Mouse (Mus musculus): ENCODE results near the gene Smpd4.

The Smpd4 gene

GRCm38 (mm10) chr16:17652607-17653006 lies 33.5 kb downstream of the Smpd4 start:
- 0 out of 2 replicates have a peak, but pooled peaks cover 4% of the 10 kb centered on the region for H3K27me3 ChIP-seq (ENCODE audit: insufficient read depth, low read length)
- TF ChIP-seq CTCF (conservative IDR thresholded peaks at IDR 0.05; ENCODE audit: low read length): no peak
- no peak for TF ChIP-seq NANOG (IDR thresholded peaks at IDR 0.05; ENCODE audit: borderline replicate concordance, low read length)
- TF ChIP-seq POU5F1 (IDR thresholded peaks at IDR 0.05; ENCODE audit: borderline replicate concordance, low read length): no peak
- H3K9me3 ChIP-seq (ENCODE audit: low read length): no peaks in the 10 kb centered on the region
- no peak overlapping the region for H3K4me3 ChIP-seq (replicated peaks; ENCODE audit: low read length)
- peaks cover 26% of the 10 kb centered on the region for H3K4me1 ChIP-seq (replicated peaks; ENCODE audit: low read depth, low read length)
- H3K36me3 ChIP-seq (ENCODE audit: insufficient read depth, low read length): peaks cover 83% of the 10 kb centered on the region

- Histone ChIP-seq H3K27me3 (ENCODE audit: insufficient read depth, low read length) (no peaks in the 10 kb centered on the region), H3K4me3 (replicated peaks; ENCODE audit: low read length) (no peak overlapping the region), H3K9me3 (ENCODE audit: low read length) (no peaks in the 10 kb centered on the region), H3K36me3 (ENCODE audit: insufficient read depth, low read length) (peaks cover 83% of the 10 kb centered on the region), H3K4me1 (replicated peaks; ENCODE audit: low read depth, low read length) (peaks cover 21% of the 10 kb centered on the region)
- TF ChIP-seq CTCF (conservative IDR thresholded peaks at IDR 0.05; ENCODE audit: low read length) (no peak), NANOG (IDR thresholded peaks at IDR 0.05; ENCODE audit: borderline replicate concordance, low read length) (no peak), POU5F1 (IDR thresholded peaks at IDR 0.05; ENCODE audit: borderline replicate concordance, low read length) (no peak)
Measured at GRCm38 (mm10) chr16:17653601-17654000, 34.4 kb downstream of the Smpd4 start.

- Histone ChIP-seq H3K36me3 (ENCODE audit: insufficient read depth, low read length) (peaks cover 80% of the 10 kb centered on the region), H3K4me1 (replicated peaks; ENCODE audit: low read depth, low read length) (peaks cover 21% of the 10 kb centered on the region), H3K4me3 (replicated peaks; ENCODE audit: low read length) (no peak overlapping the region), H3K9me3 (ENCODE audit: low read length) (no peaks in the 10 kb centered on the region), H3K27me3 (ENCODE audit: insufficient read depth, low read length) (no peaks in the 10 kb centered on the region)
- no peak for TF ChIP-seq CTCF (conservative IDR thresholded peaks at IDR 0.05; ENCODE audit: low read length)
- TF ChIP-seq NANOG (IDR thresholded peaks at IDR 0.05; ENCODE audit: borderline replicate concordance, low read length): no peak
- no peak for TF ChIP-seq POU5F1 (IDR thresholded peaks at IDR 0.05; ENCODE audit: borderline replicate concordance, low read length)
Measured at GRCm38 (mm10) chr16:17654188-17654795, 35.1 kb downstream of the Smpd4 start.

GRCm38 (mm10) chr16:17656212-17656871 lies 37.2 kb downstream of the Smpd4 start:
- no peaks in the 10 kb centered on the region for H3K9me3 ChIP-seq (ENCODE audit: low read length)
- no peak overlapping the region for H3K4me3 ChIP-seq (replicated peaks; ENCODE audit: low read length)
- H3K27me3 ChIP-seq (ENCODE audit: insufficient read depth, low read length): no peaks in the 10 kb centered on the region
- H3K4me1 ChIP-seq (replicated peaks; ENCODE audit: low read depth, low read length): peaks cover 4% of the 10 kb centered on the region; the same call in 1 of the 2 replicates
- H3K36me3 ChIP-seq (ENCODE audit: insufficient read depth, low read length): peaks cover 91% of the 10 kb centered on the region
- TF ChIP-seq CTCF (conservative IDR thresholded peaks at IDR 0.05; ENCODE audit: low read length) (no peak), NANOG (IDR thresholded peaks at IDR 0.05; ENCODE audit: borderline replicate concordance, low read length) (no peak), POU5F1 (IDR thresholded peaks at IDR 0.05; ENCODE audit: borderline replicate concordance, low read length) (no peak)

GRCm38 (mm10) chr16:17665568-17665967 lies 46.4 kb downstream of the Smpd4 start:
- no peaks in the 10 kb centered on the region for H3K27me3 ChIP-seq (ENCODE audit: insufficient read depth, low read length)
- peaks cover 77% of the 10 kb centered on the region for H3K36me3 ChIP-seq (ENCODE audit: insufficient read depth, low read length)
- H3K9me3 ChIP-seq (ENCODE audit: low read length): no peaks in the 10 kb centered on the region
- no peak overlapping the region for H3K4me3 ChIP-seq (replicated peaks; ENCODE audit: low read length)
- TF ChIP-seq NANOG (IDR thresholded peaks at IDR 0.05; ENCODE audit: borderline replicate concordance, low read length): no peak
- TF ChIP-seq POU5F1 (IDR thresholded peaks at IDR 0.05; ENCODE audit: borderline replicate concordance, low read length): no peak
- no peak for TF ChIP-seq CTCF (conservative IDR thresholded peaks at IDR 0.05; ENCODE audit: low read length)
- no peaks in the 10 kb centered on the region for H3K4me1 ChIP-seq (replicated peaks; ENCODE audit: low read depth, low read length)

- no peaks in the 10 kb centered on the region for H3K27me3 ChIP-seq (ENCODE audit: insufficient read depth, low read length)
- no peak overlapping the region for H3K4me3 ChIP-seq (replicated peaks; ENCODE audit: low read length)
- no peaks in the 10 kb centered on the region for H3K4me1 ChIP-seq (replicated peaks; ENCODE audit: low read depth, low read length)
- H3K36me3 ChIP-seq (ENCODE audit: insufficient read depth, low read length): peaks cover 83% of the 10 kb centered on the region
- TF ChIP-seq NANOG (IDR thresholded peaks at IDR 0.05; ENCODE audit: borderline replicate concordance, low read length) (no peak), CTCF (conservative IDR thresholded peaks at IDR 0.05; ENCODE audit: low read length) (no peak), POU5F1 (IDR thresholded peaks at IDR 0.05; ENCODE audit: borderline replicate concordance, low read length) (no peak)
- no peaks in the 10 kb centered on the region for H3K9me3 ChIP-seq (ENCODE audit: low read length)
Measured at GRCm38 (mm10) chr16:17669886-17670285, 50.7 kb downstream of the Smpd4 start.
